Mouse (Mus musculus): ENCODE measurements around the gene Ccn1. TPM values are rescaled to one million over a fixed set of nuclear protein-coding genes. Genes with fewer than 3 reads are reported as not detected.

Ccn1 gene
- total RNA-seq (2023): 1.5 TPM

GRCm38 (mm10) chr3:145649852-145650202 is at the start of gene Ccn1:
Gene Ccn1 (minus strand): TSS chr3:145649981.

Other genes with a start within 250 kb of the Ccn1 start
- gene Znhit6, start 73.8 kb downstream of the Ccn1 start, total RNA-seq (2023): 23.2 TPM
- not detected for gene Ddah1, start 108.7 kb upstream of the Ccn1 start, total RNA-seq (2023)

All from CD4-positive naive resting alpha-beta T cell, adult 57 days (primary cell).